Mouse (Mus musculus) hindbrain, embryonic 16.5 days (tissue): ENCODE data around the gene Ankrd2. TPM values are rescaled to one million over a fixed set of nuclear protein-coding genes. Genes with fewer than 3 reads are reported as not detected.

Source experiments
- ATAC-seq: fragments of 200-750 bp; cut with Nextera tagmentation; 2 replicates; pipeline ENCODE4 v1.8.0; 2017; ENCODE audit warnings: moderate TSS enrichment, moderate library complexity
- H3K27ac ChIP-seq: fragments of 300-500 bp; sonication (generic); 2 replicates; pipeline ENCODE4 v1.5.1; 2014; ENCODE audit warnings: low read depth, mild to moderate bottlenecking, control low read depth, low read length, moderate library complexity
- H3K27me3 ChIP-seq: fragments of 300-500 bp; sonication (generic); replicated peaks from 2 replicates; pipeline ENCODE4 v1.6.1; 2014; ENCODE audit warnings: low read length; ENCODE audit not compliant: control insufficient read depth, insufficient read depth
- H3K36me3 ChIP-seq: fragments of 300-500 bp; sonication (generic); 2 replicates; pipeline ENCODE4 v1.6.1; 2014; ENCODE audit warnings: mild to moderate bottlenecking, low read length, moderate library complexity, mixed read lengths; ENCODE audit not compliant: control insufficient read depth, insufficient read depth
- H3K4me1 ChIP-seq: fragments of 300-500 bp; sonication (generic); 2 replicates; pipeline ENCODE4 v1.6.1; 2014; ENCODE audit warnings: low read depth, low read length; ENCODE audit not compliant: control insufficient read depth, insufficient read depth
- H3K4me2 ChIP-seq: fragments of 300-500 bp; sonication (generic); 2 replicates; pipeline ENCODE4 v1.6.1; 2014; ENCODE audit warnings: mild to moderate bottlenecking, low read length, control low read depth, moderate library complexity
- H3K4me3 ChIP-seq: fragments of 300-500 bp; sonication (generic); 2 replicates; pipeline ENCODE4 v1.5.1; 2014; ENCODE audit warnings: mild to moderate bottlenecking, low read length, control low read depth, moderate library complexity
- H3K9ac ChIP-seq: fragments of 300-500 bp; sonication (generic); 2 replicates; pipeline ENCODE4 v1.6.1; 2014; ENCODE audit warnings: low read depth, mild to moderate bottlenecking, control low read depth, low read length, moderate library complexity
- H3K9me3 ChIP-seq: fragments of 300-500 bp; sonication (generic); 2 replicates; pipeline ENCODE4 v1.6.1; 2014; ENCODE audit warnings: mild to moderate bottlenecking, low read length, moderate library complexity; ENCODE audit not compliant: control insufficient read depth
- WGBS: fragments of 180-500 bp; shearing (Covaris S2); extraction: QIAGEN DNeasy Blood & Tissue Kit; methylation state at CpG from one replicate; pipeline ENCODE4 v1.1.7; 2014; 5-methylcytosine and 5-hydroxymethylcytosine counted together
- polyA plus RNA-seq: library from polyadenylated mRNA; unstranded; fragments of >200 nt; fragmentation: Nextera tagmentation; extraction: Ambion mirVana; gene quantifications from 2 replicates; pipeline ENCODE4 v1.2.1, GENCODE M21; 2015

Gene Ankrd2
- polyA plus RNA-seq, 1 experiment from 2014 or later, result 1.1 TPM

- 82% methylated on average over 9 of the region's 9 CpGs for WGBS
- H3K27me3 ChIP-seq, result no peaks in the 10 kb centered on the region
Observed at GRCm38 (mm10) chr19:41998770-41999548, 36.8 kb upstream of the Ankrd2 start.

DNA sequence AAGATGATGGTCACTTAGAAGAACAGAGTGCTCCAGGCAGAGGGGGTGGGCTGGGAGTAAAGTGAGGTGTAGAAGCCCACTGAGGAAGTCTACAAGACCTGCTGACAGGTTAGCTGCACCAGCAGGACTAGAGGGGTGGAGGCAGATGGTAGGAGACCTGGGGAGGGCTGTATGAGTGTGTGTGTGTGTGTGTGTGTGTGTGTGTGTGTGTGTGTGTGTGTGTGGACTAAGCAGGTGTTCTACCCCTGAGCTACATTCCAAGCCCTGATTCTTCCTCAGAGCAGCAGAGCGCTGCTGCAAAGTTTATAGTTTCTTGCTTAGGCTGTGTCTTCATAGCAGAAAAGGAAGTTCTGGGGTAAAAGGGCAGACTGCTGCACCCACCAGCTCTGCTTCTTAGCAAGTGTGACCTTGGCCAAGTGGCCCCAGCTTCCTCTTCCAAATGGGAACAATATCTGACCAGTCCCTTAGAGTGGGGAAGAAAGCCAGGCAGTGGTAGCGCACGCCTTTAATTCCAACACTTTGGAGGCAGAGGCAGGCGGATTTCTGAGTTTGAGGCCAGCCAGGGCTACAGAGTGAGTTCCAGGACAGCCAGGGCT, 36.0 kb upstream of the Ankrd2 start:
- ATAC-seq, result no peak
- Histone ChIP-seq H3K4me2 (no peak overlapping the region), H3K27me3 (no peaks in the 10 kb centered on the region), H3K27ac (no peak overlapping the region), H3K36me3 (no peaks in the 10 kb centered on the region), H3K4me3 (no peak overlapping the region), H3K9me3 (no peaks in the 10 kb centered on the region), H3K9ac (no peak overlapping the region), H3K4me1 (no peaks in the 10 kb centered on the region; the same call in 1 of the 2 replicates)
- 90% methylated on average over 4 of the region's 4 CpGs for WGBS

More at GRCm38 (mm10) chr19:41998770-41999548, 36.8 kb upstream of the Ankrd2 start:
- Histone ChIP-seq H3K27ac (no peak overlapping the region), H3K4me1 (no peaks in the 10 kb centered on the region; the same call in 1 of the 2 replicates), H3K36me3 (no peaks in the 10 kb centered on the region), H3K4me2 (no peak overlapping the region), H3K9me3 (no peaks in the 10 kb centered on the region), H3K4me3 (no peak overlapping the region), H3K9ac (no peak overlapping the region)
- no peak for ATAC-seq

GRCm38 (mm10) chr19:42000446-42000958, 35.3 kb upstream of the Ankrd2 start:
- Histone ChIP-seq H3K9ac (no peak overlapping the region), H3K4me3 (no peak overlapping the region), H3K9me3 (no peaks in the 10 kb centered on the region), H3K27me3 (no peaks in the 10 kb centered on the region), H3K27ac (no peak overlapping the region; the same call in 1 of the 2 replicates), H3K4me2 (no peak overlapping the region), H3K4me1 (no peaks in the 10 kb centered on the region; the same call in 1 of the 2 replicates), H3K36me3 (no peaks in the 10 kb centered on the region)
- WGBS, result 69% methylated on average over 4 of the region's 4 CpGs
- no peak for ATAC-seq

- H3K4me2 ChIP-seq, result no peak overlapping the region
- H3K27ac ChIP-seq, result no peak overlapping the region
- H3K36me3 ChIP-seq, result no peaks in the 10 kb centered on the region
- 87% methylated on average over 12 of the region's 12 CpGs for WGBS
- no peak overlapping the region for H3K9ac ChIP-seq
- no peaks in the 10 kb centered on the region; the same call in none of the 2 replicates for H3K4me1 ChIP-seq
- no peak overlapping the region for H3K4me3 ChIP-seq
- no peak; the same call in 1 of the 2 replicates for ATAC-seq
- H3K9me3 ChIP-seq, result no peaks in the 10 kb centered on the region
- no peaks in the 10 kb centered on the region for H3K27me3 ChIP-seq
Observed at GRCm38 (mm10) chr19:42001253-42001980, 34.4 kb upstream of the Ankrd2 start.

- Histone ChIP-seq H3K9me3 (no peaks in the 10 kb centered on the region), H3K4me1 (no peaks in the 10 kb centered on the region; the same call in none of the 2 replicates), H3K36me3 (no peaks in the 10 kb centered on the region), H3K4me3 (no peak overlapping the region), H3K4me2 (no peak overlapping the region), H3K9ac (no peak overlapping the region), H3K27ac (no peak overlapping the region), H3K27me3 (no peaks in the 10 kb centered on the region)
- WGBS, result 82% methylated on average over 6 of the region's 6 CpGs
- ATAC-seq, result no peak
Observed at GRCm38 (mm10) chr19:42004258-42004657, 31.5 kb upstream of the Ankrd2 start.

GRCm38 (mm10) chr19:42005616-42006015, 30.2 kb upstream of the Ankrd2 start:
- 80% methylated on average over 3 of the region's 3 CpGs for WGBS
- no peak overlapping the region for H3K9ac ChIP-seq

DNA sequence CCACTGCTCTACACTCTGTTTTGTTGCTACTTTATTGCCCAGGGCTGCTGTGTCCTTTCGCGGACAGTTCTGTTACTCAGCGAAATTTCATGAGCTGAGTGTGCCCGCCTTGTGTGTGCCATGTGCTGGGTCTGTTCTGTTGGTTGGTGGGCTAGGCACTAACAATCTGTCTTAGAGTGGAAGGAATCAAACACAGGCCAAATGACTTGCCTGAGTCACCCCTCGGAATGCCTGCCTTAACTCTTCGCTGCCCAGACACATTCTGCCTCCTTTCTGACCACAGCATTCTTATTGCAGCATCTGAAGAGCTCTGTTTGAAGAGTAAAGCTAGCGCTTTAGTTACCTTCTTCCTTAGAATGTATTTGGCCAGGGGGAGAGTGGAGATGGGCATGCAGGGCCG, 29.2 kb upstream of the Ankrd2 start:
- ATAC-seq, result no peak
- no peaks in the 10 kb centered on the region for H3K36me3 ChIP-seq
- H3K9ac ChIP-seq, result no peak overlapping the region
- no peaks in the 10 kb centered on the region for H3K9me3 ChIP-seq
- no peak overlapping the region for H3K4me2 ChIP-seq
- no peak overlapping the region for H3K4me3 ChIP-seq
- H3K27ac ChIP-seq, result no peak overlapping the region
- 70% methylated on average over 8 of the region's 8 CpGs for WGBS
- no peaks in the 10 kb centered on the region for H3K27me3 ChIP-seq
- H3K4me1 ChIP-seq, result no peaks in the 10 kb centered on the region; the same call in none of the 2 replicates

More at GRCm38 (mm10) chr19:42005616-42006015, 30.2 kb upstream of the Ankrd2 start:
- no peak for ATAC-seq
- H3K4me3 ChIP-seq, result no peak overlapping the region
- no peaks in the 10 kb centered on the region; the same call in none of the 2 replicates for H3K4me1 ChIP-seq
- H3K4me2 ChIP-seq, result no peak overlapping the region
- no peaks in the 10 kb centered on the region for H3K27me3 ChIP-seq
- no peaks in the 10 kb centered on the region for H3K36me3 ChIP-seq
- H3K27ac ChIP-seq, result no peak overlapping the region
- H3K9me3 ChIP-seq, result no peaks in the 10 kb centered on the region

- Histone ChIP-seq H3K27ac (no peak overlapping the region), H3K27me3 (no peaks in the 10 kb centered on the region), H3K9me3 (no peaks in the 10 kb centered on the region), H3K4me2 (no peak overlapping the region), H3K4me3 (no peak overlapping the region), H3K36me3 (no peaks in the 10 kb centered on the region), H3K4me1 (no peaks in the 10 kb centered on the region; the same call in none of the 2 replicates), H3K9ac (no peak overlapping the region)
- peak; percentile 30; the same call in 1 of the 2 replicates for ATAC-seq
- WGBS, result 63% methylated on average over 3 of the region's 3 CpGs
Observed at GRCm38 (mm10) chr19:42008586-42008985, 27.2 kb upstream of the Ankrd2 start.
